Mouse (Mus musculus): ENCODE measurements at regions not wholly inside any gene's neighbourhood (a gene's known extent, or its start where the extent isn't known, plus 50 kb on each side); places are given as distances from the start of the nearest gene placed in this dataset.

- 82% methylated on average over 3 of the region's 3 CpGs for WGBS
- H3K4me1 ChIP-seq (ENCODE audit: insufficient read depth, low read depth, low read length): no peaks in the 10 kb centered on the region; the same call in 1 of the 2 replicates
- H3K4me3 ChIP-seq (ENCODE audit: low read depth, low read length): no peak overlapping the region
- DNase-seq (ENCODE audit: low spot score) (no peak), ATAC-seq (no peak)
- peak overlapping the region; percentile 54; the same call in 1 of the 2 replicates for H3K27ac ChIP-seq (ENCODE audit: low read length)
- H3K9me3 ChIP-seq (ENCODE audit: low read length): no peaks in the 10 kb centered on the region
- TF ChIP-seq EP300 (IDR thresholded peaks at IDR 0.05) (no peak), CTCF (IDR thresholded peaks at IDR 0.05) (no peak)
- H3K9ac ChIP-seq (replicated peaks; ENCODE audit: low read depth): no peak overlapping the region
- H3K36me3 ChIP-seq (ENCODE audit: insufficient read depth, low read length): no peaks in the 10 kb centered on the region
- H3K27me3 ChIP-seq (replicated peaks; ENCODE audit: insufficient read depth, low read length): no peaks in the 10 kb centered on the region
- no peak overlapping the region for H3K4me2 ChIP-seq (replicated peaks; ENCODE audit: low read depth, low read length)
Measured at GRCm38 (mm10) chr6:117436851-117437250, 268.5 kb downstream of the Cxcl12 start.

GRCm38 (mm10) chr6:117437411-117438101, 269.2 kb downstream of the Cxcl12 start:
- 48% methylated on average over 10 of the region's 10 CpGs for WGBS
- peak; percentile 54 for DNase-seq (ENCODE audit: low spot score)
- Histone ChIP-seq H3K9me3 (ENCODE audit: low read length) (no peaks in the 10 kb centered on the region), H3K4me2 (replicated peaks; ENCODE audit: low read depth, low read length) (no peak overlapping the region), H3K9ac (replicated peaks; ENCODE audit: low read depth) (no peak overlapping the region), H3K4me3 (ENCODE audit: low read depth, low read length) (no peak overlapping the region), H3K27me3 (replicated peaks; ENCODE audit: insufficient read depth, low read length) (no peaks in the 10 kb centered on the region), H3K36me3 (ENCODE audit: insufficient read depth, low read length) (no peaks in the 10 kb centered on the region), H3K27ac (ENCODE audit: low read length) (peak overlapping the region; percentile 62), H3K4me1 (ENCODE audit: insufficient read depth, low read depth, low read length) (no peaks in the 10 kb centered on the region; the same call in 1 of the 2 replicates)
- ATAC-seq: peak; percentile 94
- TF ChIP-seq EP300 (IDR thresholded peaks at IDR 0.05) (peak; percentile 70), CTCF (IDR thresholded peaks at IDR 0.05) (no peak)

- no peak overlapping the region for H3K27ac ChIP-seq (ENCODE audit: low read length)
- no peak for TF ChIP-seq EP300 (IDR thresholded peaks at IDR 0.05)
- TF ChIP-seq CTCF (IDR thresholded peaks at IDR 0.05): no peak
- no peaks in the 10 kb centered on the region for H3K36me3 ChIP-seq (ENCODE audit: insufficient read depth, low read length)
- no peaks in the 10 kb centered on the region for H3K9me3 ChIP-seq (ENCODE audit: low read length)
- 72% methylated on average over 3 of the region's 3 CpGs for WGBS
- no peak overlapping the region for H3K4me3 ChIP-seq (ENCODE audit: low read depth, low read length)
- H3K4me1 ChIP-seq (ENCODE audit: insufficient read depth, low read depth, low read length): no peaks in the 10 kb centered on the region
- no peaks in the 10 kb centered on the region for H3K27me3 ChIP-seq (replicated peaks; ENCODE audit: insufficient read depth, low read length)
- DNase-seq (ENCODE audit: low spot score): no peak
- no peak overlapping the region for H3K9ac ChIP-seq (replicated peaks; ENCODE audit: low read depth)
- no peak for ATAC-seq
- H3K4me2 ChIP-seq (replicated peaks; ENCODE audit: low read depth, low read length): no peak overlapping the region
Measured at GRCm38 (mm10) chr6:117448652-117449051, 280.3 kb downstream of the Cxcl12 start.

- H3K4me3 ChIP-seq (ENCODE audit: low read depth, low read length): no peak overlapping the region
- no peak overlapping the region for H3K4me2 ChIP-seq (replicated peaks; ENCODE audit: low read depth, low read length)
- no peaks in the 10 kb centered on the region for H3K27me3 ChIP-seq (replicated peaks; ENCODE audit: insufficient read depth, low read length)
- no peaks in the 10 kb centered on the region for H3K36me3 ChIP-seq (ENCODE audit: insufficient read depth, low read length)
- DNase-seq (ENCODE audit: low spot score) (no peak), ATAC-seq (no peak)
- H3K4me1 ChIP-seq (ENCODE audit: insufficient read depth, low read depth, low read length): no peaks in the 10 kb centered on the region
- WGBS: 62% methylated on average over 5 of the region's 5 CpGs
- H3K9me3 ChIP-seq (ENCODE audit: low read length): no peaks in the 10 kb centered on the region
- no peak for TF ChIP-seq CTCF (IDR thresholded peaks at IDR 0.05)
- no peak for TF ChIP-seq EP300 (IDR thresholded peaks at IDR 0.05)
- no peak overlapping the region for H3K9ac ChIP-seq (replicated peaks; ENCODE audit: low read depth)
- H3K27ac ChIP-seq (ENCODE audit: low read length): no peak overlapping the region
Measured at GRCm38 (mm10) chr6:117451001-117451400, 282.7 kb downstream of the Cxcl12 start.

GRCm38 (mm10) chr6:117460193-117460592, 291.9 kb downstream of the Cxcl12 start:
- Histone ChIP-seq H3K4me1 (ENCODE audit: insufficient read depth, low read depth, low read length) (no peaks in the 10 kb centered on the region), H3K36me3 (ENCODE audit: insufficient read depth, low read length) (no peaks in the 10 kb centered on the region), H3K9me3 (ENCODE audit: low read length) (no peaks in the 10 kb centered on the region), H3K4me2 (replicated peaks; ENCODE audit: low read depth, low read length) (no peak overlapping the region), H3K27ac (ENCODE audit: low read length) (no peak overlapping the region), H3K9ac (replicated peaks; ENCODE audit: low read depth) (no peak overlapping the region), H3K4me3 (ENCODE audit: low read depth, low read length) (no peak overlapping the region), H3K27me3 (replicated peaks; ENCODE audit: insufficient read depth, low read length) (no peaks in the 10 kb centered on the region)
- WGBS: 34% methylated on average over 5 of the region's 5 CpGs
- ATAC-seq (peak; percentile 91), DNase-seq (ENCODE audit: low spot score) (peak; percentile 58)
- TF ChIP-seq EP300 (IDR thresholded peaks at IDR 0.05) (peak; percentile 74), CTCF (IDR thresholded peaks at IDR 0.05) (no peak)

- no peak for DNase-seq (ENCODE audit: low spot score)
- 82% methylated on average over 4 of the region's 4 CpGs for WGBS
Measured at GRCm38 (mm10) chr6:117465165-117465564, 296.8 kb downstream of the Cxcl12 start.

More at GRCm38 (mm10) chr6:117465165-117465564, 296.8 kb downstream of the Cxcl12 start:
- no peak for ATAC-seq
- H3K27ac ChIP-seq (ENCODE audit: low read length): no peak overlapping the region
- no peaks in the 10 kb centered on the region for H3K9me3 ChIP-seq (ENCODE audit: low read length)
- no peak overlapping the region for H3K4me2 ChIP-seq (replicated peaks; ENCODE audit: low read depth, low read length)
- no peaks in the 10 kb centered on the region for H3K27me3 ChIP-seq (replicated peaks; ENCODE audit: insufficient read depth, low read length)
- H3K4me1 ChIP-seq (ENCODE audit: insufficient read depth, low read depth, low read length): no peaks in the 10 kb centered on the region
- TF ChIP-seq EP300 (IDR thresholded peaks at IDR 0.05) (no peak), CTCF (IDR thresholded peaks at IDR 0.05) (no peak)
- H3K4me3 ChIP-seq (ENCODE audit: low read depth, low read length): no peak overlapping the region
- H3K9ac ChIP-seq (replicated peaks; ENCODE audit: low read depth): no peak overlapping the region
- H3K36me3 ChIP-seq (ENCODE audit: insufficient read depth, low read length): no peaks in the 10 kb centered on the region

All from lung, postnatal 0 days (tissue).